Mouse (Mus musculus) midbrain, postnatal 0 days (tissue): ENCODE results near the gene Gm12184. TPM values are rescaled to one million over a fixed set of nuclear protein-coding genes. Genes with fewer than 3 reads are reported as not detected.
A peak's percentile ranks its signal among the peaks of the same experiment; 100 is the strongest.

Experiments used
- ATAC-seq: fragments of 200-750 bp; cut with Nextera tagmentation; 2 replicates; pipeline ENCODE4 v1.8.0; 2017; ENCODE audit warnings: moderate number of reproducible peaks, mild to moderate bottlenecking, moderate TSS enrichment, moderate library complexity; ENCODE audit not compliant: low FRiP score
- DNase-seq: peaks from one replicate; pipeline ENCODE4 v3.0.0-alpha.2; 2015; ENCODE audit warnings: low spot score
- H3K27ac ChIP-seq: fragments of 300-500 bp; sonication (generic); 2 replicates; pipeline ENCODE4 v1.5.1; 2014; ENCODE audit warnings: low read depth, mild to moderate bottlenecking, low read length, mixed read lengths
- H3K27me3 ChIP-seq: fragments of 300-500 bp; sonication (generic); 2 replicates; pipeline ENCODE4 v1.6.1; 2014; ENCODE audit warnings: low read length, control low read depth, mixed read lengths; ENCODE audit not compliant: insufficient read depth
- H3K36me3 ChIP-seq: fragments of 300-500 bp; sonication (generic); 2 replicates; pipeline ENCODE4 v1.6.1; 2014; ENCODE audit warnings: low read length, control low read depth, mixed read lengths; ENCODE audit not compliant: insufficient read depth
- H3K4me1 ChIP-seq: fragments of 300-500 bp; sonication (generic); 2 replicates; pipeline ENCODE4 v1.6.1; 2014; ENCODE audit warnings: mild to moderate bottlenecking, control low read depth, antibody characterized with exemption, low read length, mixed read lengths; ENCODE audit not compliant: insufficient read depth
- H3K4me2 ChIP-seq: fragments of 300-500 bp; sonication (generic); 2 replicates; pipeline ENCODE4 v1.6.1; 2014; ENCODE audit warnings: low read depth, mild to moderate bottlenecking, low read length, mixed read lengths; ENCODE audit not compliant: poor library complexity, severe bottlenecking
- H3K4me3 ChIP-seq: fragments of 300-500 bp; sonication (generic); 2 replicates; pipeline ENCODE4 v1.5.1; 2014; ENCODE audit warnings: low read depth, mild to moderate bottlenecking, low read length, moderate library complexity
- H3K9ac ChIP-seq: fragments of 300-500 bp; sonication (generic); replicated peaks from 2 replicates; pipeline ENCODE4 v1.6.1; 2014; ENCODE audit warnings: mild to moderate bottlenecking, low read length, moderate library complexity, mixed read lengths; ENCODE audit not compliant: poor library complexity, severe bottlenecking
- H3K9me3 ChIP-seq: fragments of 300-500 bp; sonication (generic); 2 replicates; pipeline ENCODE4 v1.6.1; 2016; ENCODE audit warnings: low read length, control low read depth
- CTCF ChIP-seq: IDR thresholded peaks from 2 replicates; pipeline ENCODE4 v1.5.1; 2016; ENCODE audit warnings: antibody characterized with exemption, mild to moderate bottlenecking
- WGBS: fragments of 180-500 bp; shearing (Covaris S2); extraction: QIAGEN DNeasy Blood & Tissue Kit; methylation state at CpG from one replicate; pipeline ENCODE4 v1.1.7; 2014; 5-methylcytosine and 5-hydroxymethylcytosine counted together
- polyA plus RNA-seq: library from polyadenylated mRNA; unstranded; fragments of >200 nt; fragmentation: Nextera tagmentation; extraction: Ambion mirVana; gene quantifications from 2 replicates; pipeline ENCODE4 v1.2.1, GENCODE M21; 2015
- total RNA-seq: library from RNA; depleted of rRNA; stranded (reverse); fragments of >200 nt; gene quantifications from 2 replicates; pipeline ENCODE4 v1.2.3, GENCODE M21; 2014; rRNA removed

The Gm12184 gene
- total and polyA plus RNA-seq, 2 experiments from 2014 or later: 2.4 to 8.2 TPM

GRCm38 (mm10) chr11:48782243-48782642, 44.2 kb downstream of the Gm12184 start:
- Histone ChIP-seq H3K4me2 (no peak overlapping the region), H3K4me1 (no peaks in the 10 kb centered on the region), H3K9me3 (no peaks in the 10 kb centered on the region), H3K4me3 (no peak overlapping the region), H3K27me3 (no peaks in the 10 kb centered on the region), H3K9ac (no peak overlapping the region), H3K36me3 (no peaks in the 10 kb centered on the region), H3K27ac (no peak overlapping the region)
- no peak for TF ChIP-seq CTCF
- 87% methylated on average over 4 of the region's 4 CpGs for WGBS
- ATAC-seq (no peak), DNase-seq (no peak)

DNA sequence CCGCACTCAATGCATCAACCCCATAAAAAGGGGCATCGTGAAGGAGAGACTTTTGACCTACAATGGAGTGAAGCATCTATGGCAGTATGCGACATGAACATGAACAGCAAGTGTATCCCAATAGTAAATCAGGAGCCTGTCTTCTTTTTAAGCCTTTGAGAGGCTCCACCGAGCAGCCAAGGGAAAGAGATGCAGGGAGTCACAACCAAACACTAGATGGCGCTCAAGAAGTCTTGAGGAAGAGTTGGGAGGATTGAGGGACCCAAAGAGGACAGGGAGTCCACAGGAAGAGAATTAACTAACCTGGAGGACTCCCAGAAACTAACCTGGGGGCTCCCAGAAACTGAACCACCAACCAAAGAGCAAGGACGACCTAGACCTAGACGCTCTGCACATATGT, 47.0 kb downstream of the Gm12184 start:
- no peaks in the 10 kb centered on the region for H3K4me1 ChIP-seq

DNA sequence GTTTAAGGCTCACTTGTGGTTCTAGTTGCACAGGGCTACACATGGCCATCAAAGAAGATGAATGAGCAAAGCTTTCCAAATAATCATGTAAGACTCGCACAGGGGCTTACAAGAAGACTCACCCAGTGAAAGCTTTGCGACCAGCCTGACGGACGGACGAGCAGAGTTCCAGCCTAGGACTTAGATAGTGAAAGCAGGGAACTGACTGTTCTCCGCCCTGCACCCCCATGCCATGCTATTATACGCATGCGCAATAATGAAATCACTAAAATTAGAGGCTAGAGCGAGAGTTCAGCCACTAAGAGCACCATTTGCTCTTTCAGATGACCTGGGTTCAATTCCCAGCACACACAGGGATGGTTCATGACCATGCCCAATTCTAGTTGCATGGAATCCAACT, 49.2 kb downstream of the Gm12184 start:
- no peak overlapping the region for H3K4me2 ChIP-seq
- H3K27ac ChIP-seq: no peak overlapping the region
- DNase-seq (no peak), ATAC-seq (no peak)
- no peaks in the 10 kb centered on the region for H3K27me3 ChIP-seq
- TF ChIP-seq CTCF: no peak
- no peaks in the 10 kb centered on the region for H3K9me3 ChIP-seq
- no peak overlapping the region for H3K9ac ChIP-seq
- WGBS: 91% methylated on average over 9 of the region's 9 CpGs
- H3K36me3 ChIP-seq: no peaks in the 10 kb centered on the region
- H3K4me3 ChIP-seq: no peak overlapping the region
- no peaks in the 10 kb centered on the region for H3K4me1 ChIP-seq

More for the DNA sequence above, 47.0 kb downstream of the Gm12184 start:
- no peaks in the 10 kb centered on the region for H3K27me3 ChIP-seq
- DNase-seq (no peak), ATAC-seq (no peak)
- no peak overlapping the region for H3K4me3 ChIP-seq
- no peak overlapping the region for H3K4me2 ChIP-seq
- no peaks in the 10 kb centered on the region for H3K9me3 ChIP-seq
- peak; percentile 49 for TF ChIP-seq CTCF
- 39% methylated on average over 7 of the region's 7 CpGs for WGBS
- no peaks in the 10 kb centered on the region for H3K36me3 ChIP-seq
- no peak overlapping the region for H3K9ac ChIP-seq
- H3K27ac ChIP-seq: no peak overlapping the region

DNA sequence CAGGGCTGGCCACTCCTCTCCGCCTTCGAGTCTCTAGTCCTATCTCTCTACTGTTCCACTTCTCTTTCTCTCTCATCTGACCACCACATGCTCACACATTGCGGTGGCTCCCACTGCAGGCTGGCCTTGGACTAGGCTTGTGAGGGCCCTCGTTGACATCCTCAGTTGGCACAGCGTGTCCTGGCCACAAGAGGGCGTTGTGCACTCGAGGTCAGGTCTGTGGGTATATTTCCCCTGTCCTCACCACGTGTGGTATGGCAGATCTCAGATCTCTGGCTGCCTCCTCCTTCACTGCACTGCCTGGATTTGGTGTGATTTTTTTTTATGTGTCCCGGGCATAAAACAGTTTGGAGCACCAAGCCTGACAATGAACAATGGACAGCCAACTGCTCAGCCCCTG, 49.8 kb downstream of the Gm12184 start:
- no peak for DNase-seq
- Histone ChIP-seq H3K27ac (no peak overlapping the region), H3K27me3 (no peaks in the 10 kb centered on the region), H3K9ac (no peak overlapping the region), H3K4me1 (no peaks in the 10 kb centered on the region), H3K4me2 (no peak overlapping the region), H3K36me3 (no peaks in the 10 kb centered on the region), H3K4me3 (no peak overlapping the region), H3K9me3 (no peaks in the 10 kb centered on the region)
- no peak for ATAC-seq
- TF ChIP-seq CTCF: peak; percentile 51
- 46% methylated on average over 9 of the region's 9 CpGs for WGBS

- Histone ChIP-seq H3K9ac (no peak overlapping the region), H3K36me3 (no peaks in the 10 kb centered on the region), H3K4me1 (no peaks in the 10 kb centered on the region), H3K27ac (no peak overlapping the region), H3K4me2 (peak overlapping the region; percentile 12; the same call in 1 of the 2 replicates), H3K27me3 (no peaks in the 10 kb centered on the region), H3K9me3 (no peaks in the 10 kb centered on the region), H3K4me3 (no peak overlapping the region)
- 4% methylated on average over 7 of the region's 7 CpGs for WGBS
- peak; percentile 81 for TF ChIP-seq CTCF
- ATAC-seq: peak; percentile 14; the same call in 1 of the 2 replicates
- DNase-seq: peak; percentile 91
These were observed 51.0 kb downstream of the Gm12184 start for GRCm38 (mm10) chr11:48775483-48775882.

Other genes starting within 250 kb of the Gm12184 start
- 932 and 1,043 TPM in 2 replicates for gene Rack1, start 26.3 kb downstream of the Gm12184 start, total RNA-seq
- 317 and 331 TPM in 2 replicates for gene Rack1, start 26.3 kb downstream of the Gm12184 start, polyA plus RNA-seq
- gene Trim41, start 9.3 kb downstream of the Gm12184 start, total RNA-seq: 38.9 and 41.5 TPM in 2 replicates
- gene Trim41, start 9.3 kb downstream of the Gm12184 start, polyA plus RNA-seq: 5.0 and 5.1 TPM in 2 replicates
- 7.7 and 8.6 TPM in 2 replicates for gene Trim7, start 515 bp downstream of the Gm12184 start, total RNA-seq
- gene Trim7, start 515 bp downstream of the Gm12184 start, polyA plus RNA-seq: 3.4 and 3.7 TPM in 2 replicates
- 6.2 and 7.6 TPM in 2 replicates for gene Irgm1, start 45.0 kb upstream of the Gm12184 start, total RNA-seq
- gene Irgm1, start 45.0 kb upstream of the Gm12184 start, polyA plus RNA-seq: 4.9 and 5.8 TPM in 2 replicates
- gene Gm5431, start 75.6 kb upstream of the Gm12184 start, total RNA-seq: 0.60 and 1.5 TPM in 2 replicates
- 0.12 and 0.27 TPM in 2 replicates for gene Gm5431, start 75.6 kb upstream of the Gm12184 start, polyA plus RNA-seq
- 0.76 and 1.1 TPM in 2 replicates for gene Psme2b, start 119.5 kb upstream of the Gm12184 start, total RNA-seq
- 1.8 and 2.1 TPM in 2 replicates for gene Psme2b, start 119.5 kb upstream of the Gm12184 start, polyA plus RNA-seq
- gene Olfr56, start 152.2 kb upstream of the Gm12184 start, total RNA-seq: 0.33 TPM in 1 of 2 replicates, not detected in the other
- gene Olfr56, start 152.2 kb upstream of the Gm12184 start, polyA plus RNA-seq: not detected in 2 replicates
- 0.88 and 1.5 TPM in 2 replicates for gene 9930111J21Rik1, start 152.7 kb upstream of the Gm12184 start, total RNA-seq
- 0.13 and 0.25 TPM in 2 replicates for gene 9930111J21Rik1, start 152.7 kb upstream of the Gm12184 start, polyA plus RNA-seq
- gene Gm12185, start 165.6 kb upstream of the Gm12184 start, total RNA-seq: 0.24 TPM in 1 of 2 replicates, not detected in the other
- gene Gm12185, start 165.6 kb upstream of the Gm12184 start, polyA plus RNA-seq: not detected in 2 replicates
- not detected in 2 replicates for gene Tgtp1, start 167.5 kb upstream of the Gm12184 start, total RNA-seq
- gene Tgtp1, start 167.5 kb upstream of the Gm12184 start, polyA plus RNA-seq: 0.15 TPM in 1 of 2 replicates, not detected in the other
- 0.55 and 1.7 TPM in 2 replicates for gene 9930111J21Rik2, start 224.6 kb upstream of the Gm12184 start, total RNA-seq
- gene 9930111J21Rik2, start 224.6 kb upstream of the Gm12184 start, polyA plus RNA-seq: 0.18 and 0.20 TPM in 2 replicates
- gene Tgtp2, start 237.6 kb upstream of the Gm12184 start, total RNA-seq: not detected in 2 replicates
- gene Tgtp2, start 237.6 kb upstream of the Gm12184 start, polyA plus RNA-seq: 0.15 and 0.19 TPM in 2 replicates
- 1.1 and 3.3 TPM in 2 replicates for gene Ifi47, start 249.9 kb upstream of the Gm12184 start, total RNA-seq
- 0.74 and 1.4 TPM in 2 replicates for gene Ifi47, start 249.9 kb upstream of the Gm12184 start, polyA plus RNA-seq